Mouse (Mus musculus) lung, postnatal 0 days (tissue): ENCODE results near the gene Prrg1. TPM values are rescaled to one million over a fixed set of nuclear protein-coding genes. Genes with fewer than 3 reads are reported as not detected.

ENCODE experiments used
- ATAC-seq: fragments of 200-750 bp; cut with Nextera tagmentation; 2 replicates; pipeline ENCODE4 v1.8.0; 2017; ENCODE audit warnings: moderate library complexity
- DNase-seq: peaks from one replicate; pipeline ENCODE4 v3.0.0-alpha.2; 2016; ENCODE audit warnings: low spot score
- H3K27ac ChIP-seq: fragments of 300-500 bp; sonication (generic); 2 replicates; pipeline ENCODE4 v1.5.1; 2014; ENCODE audit warnings: antibody characterized with exemption, mild to moderate bottlenecking, low read length, mixed read lengths
- H3K27me3 ChIP-seq: fragments of 300-500 bp; sonication (generic); replicated peaks from 2 replicates; pipeline ENCODE4 v1.6.1; 2014; ENCODE audit warnings: low read length, mixed read lengths; ENCODE audit not compliant: insufficient read depth
- H3K36me3 ChIP-seq: fragments of 300-500 bp; sonication (generic); 2 replicates; pipeline ENCODE4 v1.6.1; 2014; ENCODE audit warnings: low read length, mixed read lengths; ENCODE audit not compliant: insufficient read depth
- H3K4me1 ChIP-seq: fragments of 300-500 bp; sonication (generic); 2 replicates; pipeline ENCODE4 v1.6.1; 2014; ENCODE audit warnings: antibody characterized with exemption, low read depth, low read length, mixed read lengths; ENCODE audit not compliant: insufficient read depth
- H3K4me2 ChIP-seq: fragments of 300-500 bp; sonication (generic); replicated peaks from 2 replicates; pipeline ENCODE4 v1.6.1; 2014; ENCODE audit warnings: low read depth, mild to moderate bottlenecking, low read length, moderate library complexity, mixed read lengths
- H3K4me3 ChIP-seq: fragments of 300-500 bp; sonication (generic); 2 replicates; pipeline ENCODE4 v1.5.1; 2014; ENCODE audit warnings: low read depth, low read length
- H3K9ac ChIP-seq: fragments of 300-500 bp; sonication (generic); replicated peaks from 2 replicates; pipeline ENCODE4 v1.6.1; 2014; ENCODE audit warnings: low read depth, mild to moderate bottlenecking
- H3K9me3 ChIP-seq: fragments of 300-500 bp; sonication (generic); 2 replicates; pipeline ENCODE4 v1.6.1; 2016; ENCODE audit warnings: low read length, mixed read lengths
- CTCF ChIP-seq: IDR thresholded peaks from 2 replicates; pipeline ENCODE4 v1.5.1; 2016; ENCODE audit warnings: antibody characterized with exemption, mild to moderate bottlenecking
- EP300 ChIP-seq: IDR thresholded peaks from 2 replicates; pipeline ENCODE4 v1.6.1; 2016; ENCODE audit warnings: antibody characterized with exemption, mild to moderate bottlenecking, control low read depth
- WGBS: fragments of 180-500 bp; shearing (Covaris S2); extraction: QIAGEN DNeasy Blood & Tissue Kit; methylation state at CpG from one replicate; pipeline ENCODE4 v1.1.7; 2014; 5-methylcytosine and 5-hydroxymethylcytosine counted together
- polyA plus RNA-seq: library from polyadenylated mRNA; unstranded; fragments of >200 nt; fragmentation: Nextera tagmentation; extraction: Ambion mirVana; gene quantifications from 2 replicates; pipeline ENCODE4 v1.2.1, GENCODE M21; 2015

The Prrg1 gene
- polyA plus RNA-seq, 1 experiment from 2014 or later = 7.9 TPM

DNA sequence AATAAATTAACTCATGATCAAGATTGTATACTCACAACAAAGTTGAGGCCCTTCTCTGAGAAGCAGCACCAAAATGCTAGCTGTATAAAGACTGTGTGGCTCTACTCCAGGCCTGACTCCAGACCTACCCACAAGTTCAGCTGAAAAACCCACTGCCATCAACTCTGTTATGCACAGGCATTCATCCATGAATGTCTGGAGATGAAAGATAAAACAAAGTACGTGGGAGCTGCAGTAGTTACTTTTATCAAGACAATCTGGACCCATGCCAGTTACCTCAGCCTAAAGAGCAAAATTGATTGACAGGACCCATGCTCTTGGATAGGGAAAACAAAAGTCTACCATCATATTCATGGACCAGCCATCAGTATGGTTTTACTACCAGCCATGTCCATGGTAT lies 31.0 kb downstream of the Prrg1 start:
- H3K36me3 ChIP-seq = no peaks in the 10 kb centered on the region
- H3K4me2 ChIP-seq = no peak overlapping the region
- no peaks in the 10 kb centered on the region for H3K4me1 ChIP-seq
- no peak overlapping the region for H3K9ac ChIP-seq
- no peak overlapping the region for H3K4me3 ChIP-seq
- TF ChIP-seq CTCF (no peak), EP300 (no peak)
- WGBS = 39% methylated on average over 1 of the region's 1 CpGs
- DNase-seq = no peak
- ATAC-seq = no peak
- H3K27ac ChIP-seq = no peak overlapping the region
- H3K27me3 ChIP-seq = no peaks in the 10 kb centered on the region
- H3K9me3 ChIP-seq = no peaks in the 10 kb centered on the region

DNA sequence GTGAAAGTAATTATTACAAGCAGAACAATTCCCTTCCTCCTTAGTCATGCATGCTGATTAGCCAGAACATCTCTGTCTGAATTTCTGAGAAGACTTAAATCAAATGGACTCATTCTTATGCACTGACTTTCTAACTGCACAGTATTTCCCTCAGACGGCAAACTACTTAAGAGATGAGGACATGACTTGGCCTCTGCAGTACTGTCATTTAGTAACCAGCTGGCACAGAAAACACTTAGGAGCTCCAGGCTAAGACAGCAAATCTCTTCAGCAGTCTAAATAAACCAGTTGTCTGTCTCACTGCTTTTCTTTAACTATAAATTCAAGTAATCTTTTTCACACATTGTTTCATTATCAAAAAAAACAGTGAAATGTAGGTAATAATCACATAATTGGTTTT lies 36.0 kb downstream of the Prrg1 start:
- H3K9me3 ChIP-seq = no peaks in the 10 kb centered on the region
- TF ChIP-seq CTCF = no peak
- no peak for TF ChIP-seq EP300
- H3K4me1 ChIP-seq = no peaks in the 10 kb centered on the region
- DNase-seq = peak; percentile 19
- H3K36me3 ChIP-seq = no peaks in the 10 kb centered on the region
- no peak overlapping the region for H3K4me3 ChIP-seq
- H3K27me3 ChIP-seq = no peaks in the 10 kb centered on the region
- no peak overlapping the region for H3K27ac ChIP-seq
- 43% methylated on average over 1 of the region's 1 CpGs for WGBS
- no peak overlapping the region for H3K4me2 ChIP-seq
- no peak overlapping the region for H3K9ac ChIP-seq
- ATAC-seq = no peak

DNA sequence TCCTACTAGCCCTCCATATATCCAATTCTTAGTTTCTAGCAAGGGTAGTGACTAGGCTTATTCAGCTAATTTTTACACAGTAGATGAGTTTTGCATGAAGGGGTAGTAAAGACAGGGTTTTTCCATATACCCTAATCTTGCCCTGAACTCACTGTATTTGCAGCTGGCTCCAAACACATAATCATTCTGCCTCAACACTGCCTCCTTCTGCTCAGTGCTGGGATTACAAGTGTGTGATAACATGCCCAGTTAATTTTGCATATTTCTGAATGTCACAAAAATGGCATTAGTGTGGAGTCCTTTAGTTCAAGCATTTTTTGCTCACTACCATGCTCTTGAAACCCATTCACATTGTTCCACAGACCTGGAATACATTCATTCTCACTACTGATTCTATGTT lies 44.0 kb downstream of the Prrg1 start:
- peak; percentile 55 for TF ChIP-seq CTCF
- TF ChIP-seq EP300 = no peak
- DNase-seq = no peak
- no peak overlapping the region for H3K9ac ChIP-seq

GRCm38 (mm10) chrX:78538632-78539316 lies 44.9 kb downstream of the Prrg1 start:
- ATAC-seq = no peak
- Histone ChIP-seq H3K27me3 (no peaks in the 10 kb centered on the region), H3K27ac (no peak overlapping the region), H3K9ac (no peak overlapping the region), H3K4me3 (no peak overlapping the region), H3K4me1 (no peaks in the 10 kb centered on the region), H3K9me3 (no peaks in the 10 kb centered on the region), H3K4me2 (no peak overlapping the region), H3K36me3 (no peaks in the 10 kb centered on the region)
- no peak for DNase-seq
- TF ChIP-seq CTCF = no peak
- TF ChIP-seq EP300 = no peak
- 38% methylated on average over 2 of the region's 2 CpGs for WGBS

More for the DNA sequence above, 44.0 kb downstream of the Prrg1 start:
- Histone ChIP-seq H3K27me3 (no peaks in the 10 kb centered on the region), H3K4me2 (no peak overlapping the region), H3K4me1 (no peaks in the 10 kb centered on the region), H3K27ac (no peak overlapping the region), H3K36me3 (no peaks in the 10 kb centered on the region), H3K4me3 (no peak overlapping the region), H3K9me3 (no peaks in the 10 kb centered on the region)
- ATAC-seq = no peak

- Histone ChIP-seq H3K4me2 (no peak overlapping the region), H3K36me3 (no peaks in the 10 kb centered on the region), H3K27me3 (no peaks in the 10 kb centered on the region), H3K27ac (no peak overlapping the region), H3K9ac (no peak overlapping the region), H3K4me1 (no peaks in the 10 kb centered on the region), H3K9me3 (no peaks in the 10 kb centered on the region), H3K4me3 (no peak overlapping the region)
- TF ChIP-seq EP300 (peak; percentile 85), CTCF (no peak)
- 67% methylated on average over 2 of the region's 2 CpGs for WGBS
- DNase-seq (peak; percentile 42), ATAC-seq (peak; percentile 11; the same call in 1 of the 2 replicates)
Observed at GRCm38 (mm10) chrX:78518301-78518700, 65.4 kb downstream of the Prrg1 start.

- DNase-seq (no peak), ATAC-seq (no peak)
- H3K4me3 ChIP-seq = no peak overlapping the region
- no peaks in the 10 kb centered on the region for H3K36me3 ChIP-seq
- no peaks in the 10 kb centered on the region for H3K4me1 ChIP-seq
- H3K27me3 ChIP-seq = no peaks in the 10 kb centered on the region
- H3K4me2 ChIP-seq = no peak overlapping the region
- no peak overlapping the region for H3K9ac ChIP-seq
- TF ChIP-seq CTCF (no peak), EP300 (no peak)
- 96% methylated on average over 2 of the region's 2 CpGs for WGBS
- no peaks in the 10 kb centered on the region for H3K9me3 ChIP-seq
- no peak overlapping the region for H3K27ac ChIP-seq
Observed at GRCm38 (mm10) chrX:78482987-78483386, 100.7 kb downstream of the Prrg1 start.

GRCm38 (mm10) chrX:78479710-78480109 lies 104.0 kb downstream of the Prrg1 start:
- no peak overlapping the region for H3K4me2 ChIP-seq
- H3K36me3 ChIP-seq = no peaks in the 10 kb centered on the region
- DNase-seq (no peak), ATAC-seq (no peak)
- H3K4me1 ChIP-seq = no peaks in the 10 kb centered on the region
- no peaks in the 10 kb centered on the region for H3K9me3 ChIP-seq
- no peak overlapping the region for H3K4me3 ChIP-seq
- TF ChIP-seq CTCF (no peak), EP300 (no peak)
- H3K9ac ChIP-seq = no peak overlapping the region
- no peak overlapping the region for H3K27ac ChIP-seq
- no peaks in the 10 kb centered on the region for H3K27me3 ChIP-seq
- 60% methylated on average over 3 of the region's 3 CpGs for WGBS
